Mouse (Mus musculus): ENCODE measurements around the gene Atp13a4. TPM values are rescaled to one million over a fixed set of nuclear protein-coding genes. Genes with fewer than 3 reads are reported as not detected.

Atp13a4 gene
- polyA plus RNA-seq, 1 experiment from 2014 or later, result 0.71 TPM

- TF ChIP-seq CTCF (IDR thresholded peaks at IDR 0.05; ENCODE audit: low read depth), result no peak
- DNase-seq, result no peak
- H3K9me3 ChIP-seq (ENCODE audit: low read depth, low read length), result no peaks in the 10 kb centered on the region
- no peak for ATAC-seq (ENCODE audit: insufficient read depth)
- H3K4me3 ChIP-seq (ENCODE audit: low read depth, low read length), result no peak overlapping the region
- H3K9ac ChIP-seq, result no peak overlapping the region
- H3K4me1 ChIP-seq (ENCODE audit: insufficient read depth), result no peaks in the 10 kb centered on the region
- H3K36me3 ChIP-seq (ENCODE audit: insufficient read depth), result no peaks in the 10 kb centered on the region
- H3K27ac ChIP-seq (ENCODE audit: low read depth), result no peak overlapping the region
- no peaks in the 10 kb centered on the region for H3K27me3 ChIP-seq (ENCODE audit: insufficient read depth, low read length)
- H3K4me2 ChIP-seq, result no peak overlapping the region
Observed at GRCm38 (mm10) chr16:29481439-29481838, 63.2 kb downstream of the Atp13a4 start.

- H3K9me3 ChIP-seq (ENCODE audit: low read depth, low read length), result no peaks in the 10 kb centered on the region
- ATAC-seq (ENCODE audit: insufficient read depth), result no peak
- no peak for TF ChIP-seq CTCF (IDR thresholded peaks at IDR 0.05; ENCODE audit: low read depth)
- no peak overlapping the region for H3K9ac ChIP-seq
- WGBS, result 65% methylated on average over 6 of the region's 6 CpGs
- H3K4me1 ChIP-seq (ENCODE audit: insufficient read depth), result no peaks in the 10 kb centered on the region
- H3K27me3 ChIP-seq (ENCODE audit: insufficient read depth, low read length), result no peaks in the 10 kb centered on the region
- no peak overlapping the region for H3K4me3 ChIP-seq (ENCODE audit: low read depth, low read length)
- H3K4me2 ChIP-seq, result no peak overlapping the region
- H3K27ac ChIP-seq (ENCODE audit: low read depth), result no peak overlapping the region
- DNase-seq, result no peak
- no peaks in the 10 kb centered on the region for H3K36me3 ChIP-seq (ENCODE audit: insufficient read depth)
Observed at GRCm38 (mm10) chr16:29480396-29480795, 64.3 kb downstream of the Atp13a4 start.

- H3K27me3 ChIP-seq (ENCODE audit: insufficient read depth, low read length), result no peaks in the 10 kb centered on the region
- ATAC-seq (ENCODE audit: insufficient read depth), result no peak
- H3K9ac ChIP-seq, result no peak overlapping the region
- H3K4me2 ChIP-seq, result no peak overlapping the region
- no peak overlapping the region for H3K27ac ChIP-seq (ENCODE audit: low read depth)
- H3K9me3 ChIP-seq (ENCODE audit: low read depth, low read length), result no peaks in the 10 kb centered on the region
- no peaks in the 10 kb centered on the region for H3K36me3 ChIP-seq (ENCODE audit: insufficient read depth)
- WGBS, result 27% methylated on average over 3 of the region's 3 CpGs
- DNase-seq, result peak; percentile 19
- no peaks in the 10 kb centered on the region for H3K4me1 ChIP-seq (ENCODE audit: insufficient read depth)
- no peak for TF ChIP-seq CTCF (IDR thresholded peaks at IDR 0.05; ENCODE audit: low read depth)
- H3K4me3 ChIP-seq (ENCODE audit: low read depth, low read length), result no peak overlapping the region
Observed at GRCm38 (mm10) chr16:29463798-29464197, 80.9 kb downstream of the Atp13a4 start.

- no peaks in the 10 kb centered on the region for H3K9me3 ChIP-seq (ENCODE audit: low read depth, low read length)
- WGBS, result 60% methylated on average over 10 of the region's 10 CpGs
- no peaks in the 10 kb centered on the region for H3K36me3 ChIP-seq (ENCODE audit: insufficient read depth)
- H3K4me1 ChIP-seq (ENCODE audit: insufficient read depth), result no peaks in the 10 kb centered on the region
- no peak overlapping the region for H3K4me2 ChIP-seq
- ATAC-seq (ENCODE audit: insufficient read depth) (no peak), DNase-seq (no peak)
- H3K4me3 ChIP-seq (ENCODE audit: low read depth, low read length), result no peak overlapping the region
- H3K9ac ChIP-seq, result no peak overlapping the region
- no peaks in the 10 kb centered on the region for H3K27me3 ChIP-seq (ENCODE audit: insufficient read depth, low read length)
- no peak overlapping the region for H3K27ac ChIP-seq (ENCODE audit: low read depth)
- no peak for TF ChIP-seq CTCF (IDR thresholded peaks at IDR 0.05; ENCODE audit: low read depth)
Observed at GRCm38 (mm10) chr16:29459331-29459730, 85.3 kb downstream of the Atp13a4 start.

GRCm38 (mm10) chr16:29456851-29457250 is 87.8 kb downstream of the Atp13a4 start:
- H3K27ac ChIP-seq (ENCODE audit: low read depth), result no peak overlapping the region
- no peak for TF ChIP-seq CTCF (IDR thresholded peaks at IDR 0.05; ENCODE audit: low read depth)
- H3K4me2 ChIP-seq, result no peak overlapping the region
- H3K27me3 ChIP-seq (ENCODE audit: insufficient read depth, low read length), result no peaks in the 10 kb centered on the region
- ATAC-seq (ENCODE audit: insufficient read depth) (no peak), DNase-seq (no peak)
- WGBS, result 82% methylated on average over 2 of the region's 2 CpGs
- no peak overlapping the region for H3K9ac ChIP-seq
- H3K4me3 ChIP-seq (ENCODE audit: low read depth, low read length), result no peak overlapping the region
- H3K9me3 ChIP-seq (ENCODE audit: low read depth, low read length), result no peaks in the 10 kb centered on the region
- no peaks in the 10 kb centered on the region for H3K36me3 ChIP-seq (ENCODE audit: insufficient read depth)
- no peaks in the 10 kb centered on the region for H3K4me1 ChIP-seq (ENCODE audit: insufficient read depth)

- WGBS, result 42% methylated on average over 6 of the region's 6 CpGs
- Histone ChIP-seq H3K27ac (ENCODE audit: low read depth) (no peak overlapping the region), H3K9ac (no peak overlapping the region), H3K4me3 (ENCODE audit: low read depth, low read length) (no peak overlapping the region), H3K9me3 (ENCODE audit: low read depth, low read length) (no peaks in the 10 kb centered on the region), H3K4me1 (ENCODE audit: insufficient read depth) (no peaks in the 10 kb centered on the region), H3K27me3 (ENCODE audit: insufficient read depth, low read length) (no peaks in the 10 kb centered on the region), H3K4me2 (no peak overlapping the region), H3K36me3 (ENCODE audit: insufficient read depth) (no peaks in the 10 kb centered on the region)
- no peak for ATAC-seq (ENCODE audit: insufficient read depth)
- no peak for DNase-seq
- no peak for TF ChIP-seq CTCF (IDR thresholded peaks at IDR 0.05; ENCODE audit: low read depth)
Observed at GRCm38 (mm10) chr16:29453282-29453681, 91.4 kb downstream of the Atp13a4 start.

- H3K27me3 ChIP-seq (ENCODE audit: insufficient read depth, low read length), result no peaks in the 10 kb centered on the region
- DNase-seq (peak; percentile 76), ATAC-seq (ENCODE audit: insufficient read depth) (peak; percentile 83; the same call in 1 of the 2 replicates)
- H3K4me2 ChIP-seq, result no peak overlapping the region
- H3K9ac ChIP-seq, result no peak overlapping the region
- peak; percentile 77 for TF ChIP-seq CTCF (IDR thresholded peaks at IDR 0.05; ENCODE audit: low read depth)
- 40% methylated on average over 3 of the region's 3 CpGs for WGBS
- no peaks in the 10 kb centered on the region for H3K36me3 ChIP-seq (ENCODE audit: insufficient read depth)
- no peaks in the 10 kb centered on the region for H3K9me3 ChIP-seq (ENCODE audit: low read depth, low read length)
- H3K4me3 ChIP-seq (ENCODE audit: low read depth, low read length), result no peak overlapping the region
- no peak overlapping the region for H3K27ac ChIP-seq (ENCODE audit: low read depth)
- H3K4me1 ChIP-seq (ENCODE audit: insufficient read depth), result no peaks in the 10 kb centered on the region
Observed at GRCm38 (mm10) chr16:29451706-29452105, 93.0 kb downstream of the Atp13a4 start.

- Histone ChIP-seq H3K9me3 (ENCODE audit: low read depth, low read length) (no peaks in the 10 kb centered on the region), H3K4me2 (no peak overlapping the region), H3K27me3 (ENCODE audit: insufficient read depth, low read length) (no peaks in the 10 kb centered on the region), H3K4me1 (ENCODE audit: insufficient read depth) (no peaks in the 10 kb centered on the region), H3K27ac (ENCODE audit: low read depth) (no peak overlapping the region), H3K9ac (no peak overlapping the region), H3K36me3 (ENCODE audit: insufficient read depth) (no peaks in the 10 kb centered on the region), H3K4me3 (ENCODE audit: low read depth, low read length) (no peak overlapping the region)
- 61% methylated on average over 3 of the region's 3 CpGs for WGBS
- no peak for ATAC-seq (ENCODE audit: insufficient read depth)
- TF ChIP-seq CTCF (IDR thresholded peaks at IDR 0.05; ENCODE audit: low read depth), result no peak
- no peak for DNase-seq
Observed at GRCm38 (mm10) chr16:29442126-29442525, 102.5 kb downstream of the Atp13a4 start.
